Comparison of ENCODE assay signal across 39 mouse cellular contexts in genomic region chrX:68865145-68865544, GRCm38 (mm10). TPM values are rescaled to one million over a fixed set of nuclear protein-coding genes. Genes with fewer than 3 reads are reported as not detected.
A peak's percentile ranks its signal among the peaks of the same experiment; 100 is the strongest.
DNase-seq lines count a peak whose midpoint lies in the region; ATAC-seq and TF ChIP-seq lines count a peak whose summit lies in the region.
"Had no signal": no experiment of that assay in that cellular context is flagged by ENCODE, and none has a peak within 500 bp of the region (broad histone marks: within the 10 kb centered on the region; RNA-seq: fewer than 3 reads in every experiment).

No protein-coding gene starts in this region.

- H3K36me3 ChIP-seq in forebrain, embryonic 13.5 days (ENCODE audit: poor library complexity, severe bottlenecking), result no peaks in the 10 kb centered on the region
- H3K36me3 ChIP-seq: forebrain, embryonic 15.5 days; heart, embryonic 12.5 days; hindbrain, embryonic 15.5 days; kidney, embryonic 15.5 days; liver, embryonic 12.5 days; neural tube, embryonic 13.5 days had no signal

- no peaks in the 10 kb centered on the region for H3K4me1 ChIP-seq in forebrain, embryonic 13.5 days
- H3K4me1 ChIP-seq: forebrain, embryonic 15.5 days; heart, embryonic 12.5 days; hindbrain, embryonic 15.5 days; kidney, embryonic 15.5 days; liver, embryonic 12.5 days; neural tube, embryonic 13.5 days had no signal

- H3K9ac ChIP-seq in forebrain, embryonic 13.5 days, result no peak overlapping the region
- H3K9ac ChIP-seq: forebrain, embryonic 15.5 days; heart, embryonic 12.5 days; hindbrain, embryonic 15.5 days; kidney, embryonic 15.5 days; liver, embryonic 12.5 days; liver, postnatal 0 days; neural tube, embryonic 13.5 days had no signal

- no peaks in the 10 kb centered on the region for H3K27me3 ChIP-seq in forebrain, embryonic 13.5 days
- H3K27me3 ChIP-seq: forebrain, embryonic 15.5 days; heart, embryonic 12.5 days; hindbrain, embryonic 15.5 days; kidney, embryonic 15.5 days; liver, embryonic 12.5 days; neural tube, embryonic 13.5 days had no signal

- no peak overlapping the region for H3K27ac ChIP-seq in left cerebral cortex, adult 2 months
- no peak overlapping the region for H3K27ac ChIP-seq in forebrain, embryonic 13.5 days
- H3K27ac ChIP-seq: forebrain, embryonic 15.5 days; heart, adult 2 months; hindbrain, embryonic 15.5 days; kidney, embryonic 15.5 days; liver, embryonic 12.5 days; neural tube, embryonic 13.5 days had no signal

- no peak overlapping the region for H3K4me3 ChIP-seq in left cerebral cortex, adult 2 months
- no peak overlapping the region for H3K4me3 ChIP-seq in forebrain, embryonic 13.5 days
- H3K4me3 ChIP-seq: forebrain, embryonic 15.5 days; heart, adult 2 months; heart, embryonic 12.5 days; hindbrain, embryonic 15.5 days; kidney, embryonic 15.5 days; liver, embryonic 12.5 days; neural tube, embryonic 13.5 days had no signal

- H3K9me3 ChIP-seq in forebrain, embryonic 13.5 days (replicated peaks), result no peaks in the 10 kb centered on the region
- H3K9me3 ChIP-seq: forebrain, embryonic 15.5 days; heart, embryonic 12.5 days; hindbrain, embryonic 15.5 days; kidney, embryonic 15.5 days; liver, embryonic 12.5 days; neural tube, embryonic 13.5 days had no signal

- TF ChIP-seq CTCF in left cerebral cortex, adult 2 months (IDR thresholded peaks at IDR 0.05), result no peak

- ATAC-seq in forebrain, embryonic 13.5 days, result no peak
- ATAC-seq: forebrain, embryonic 15.5 days; intestine, postnatal 0 days; liver, embryonic 12.5 days; liver, postnatal 0 days had no signal

- peak; percentile 56 for DNase-seq in left cerebral cortex, postnatal 4 days
- DNase-seq in left cerebral cortex, adult 2 months (ENCODE audit: extremely low spot score in 1 of 2, low spot score in 2 of 2), result no peak
- DNase-seq in cerebellum, adult 11 months, result peak; percentile 29
- DNase-seq in cerebellum, adult 9-10 months, result peak; percentile 63
- peak; percentile 40 to 43 for DNase-seq in cerebellum, postnatal 36 days
- DNase-seq in c-Kit-positive CD71-positive TER-119-positive erythroid progenitor cells, embryonic 14.5 days (ENCODE audit: low spot score), result no peak
- no peak for DNase-seq in frontal cortex, postnatal 14 days (ENCODE audit: low spot score in 2 of 2)
- DNase-seq: adrenal gland, postnatal 14 days; heart, adult 2 months; heart, postnatal 4 days; kidney, postnatal 25 days; liver, postnatal 0 days; lung, postnatal 36 days; retina, postnatal 1 day; right cerebral cortex, postnatal 14 days; spleen, adult 18-20 months; thymus, adult 18-20 months; thymus, postnatal 25 days had no signal

- intact Hi-C loops in left cerebral cortex, postnatal 4 days (cut with DNase I), result no loop called here
- intact Hi-C loops in left cerebral cortex, adult 2 months (cut with DNase I), result no loop called here

- 28% methylated on average over 2 of the region's 2 CpGs for WGBS in forebrain, embryonic 13.5 days

- H3K4me2 ChIP-seq in forebrain, embryonic 13.5 days, result no peak overlapping the region
- H3K4me2 ChIP-seq: forebrain, embryonic 15.5 days; heart, embryonic 12.5 days; hindbrain, embryonic 15.5 days; kidney, embryonic 15.5 days; liver, embryonic 12.5 days; midbrain, embryonic 11.5 days; neural tube, embryonic 13.5 days had no signal

RNA-seq across cellular contexts. Expression of gene Gm6812, which starts 27.7 kb away (rescaled TPM):
- not detected for total RNA-seq in left cerebral cortex, postnatal 4 days (2021)
- not detected for total RNA-seq in left cerebral cortex, adult 2 months (2021)
- polyA plus RNA-seq in forebrain, embryonic 13.5 days (2015; fragmentation: Nextera tagmentation; extraction: Ambion mirVana), result not detected in 2 replicates
- total RNA-seq: adrenal gland, postnatal 14 days; gastrocnemius, adult 8-10 months; gastrocnemius, postnatal 4 days; heart, adult 2 months; heart, postnatal 4 days; layer of hippocampus, adult 18-20 months; layer of hippocampus, postnatal 10 days; left cerebral cortex, adult 8-10 months; left cerebral cortex, postnatal 36 days; megakaryocyte, adult 5-6 weeks; MEL had no signal
- polyA plus RNA-seq: embryonic facial prominence, embryonic 11.5 days; forebrain, embryonic 15.5 days; heart, adult 2 months; heart, embryonic 12.5 days; heart, postnatal 0 days; hindbrain, embryonic 15.5 days; intestine, postnatal 0 days; kidney, embryonic 15.5 days; limb, embryonic 14.5 days; liver, embryonic 12.5 days; liver, postnatal 0 days; midbrain, embryonic 11.5 days; neural tube, embryonic 13.5 days; stomach, embryonic 16.5 days had no signal

RNA-seq across cellular contexts. Expression of gene Gm14698, which starts 44.3 kb away (rescaled TPM):
- 1 to 10 TPM; 2.8 to 3.2 TPM for total RNA-seq in left cerebral cortex, postnatal 4 days (2021)
- total RNA-seq in left cerebral cortex, adult 2 months (2021), result under 1 TPM; 0.65 to 0.66 TPM
- 2.5 and 3.7 TPM in 2 replicates for polyA plus RNA-seq in forebrain, embryonic 13.5 days (2015; fragmentation: Nextera tagmentation; extraction: Ambion mirVana)

Comparison
In these comparisons a context has a peak if more than half of its experiments do, and no peak if none do; other contexts are left out.
1. DNase-seq: peak in left cerebral cortex, postnatal 4 days (single experiment), cerebellum, adult 11 months (single experiment), cerebellum, adult 9-10 months (single experiment) and cerebellum, postnatal 36 days (2 of 2); none in left cerebral cortex, adult 2 months (0 of 2), c-Kit-positive CD71-positive TER-119-positive erythroid progenitor cells, embryonic 14.5 days (single experiment) and frontal cortex, postnatal 14 days (0 of 2).